Mouse (Mus musculus) bone marrow macrophage, adult 2 months (primary cell): ENCODE results near the gene Hs6st3. TPM values are rescaled to one million over a fixed set of nuclear protein-coding genes. Genes with fewer than 3 reads are reported as not detected.

Source experiments
- H3K27ac ChIP-seq: 2 replicates; pipeline ENCODE4 v1.5.1; 2012; ENCODE audit warnings: low read depth, low read length; ENCODE audit not compliant: insufficient read depth
- H3K4me1 ChIP-seq: 2 replicates; pipeline ENCODE4 v1.6.1; 2012; ENCODE audit warnings: low read length; ENCODE audit not compliant: control insufficient read depth, insufficient read depth
- H3K4me3 ChIP-seq: 2 replicates; pipeline ENCODE4 v1.5.1; 2012; ENCODE audit warnings: mild to moderate bottlenecking, low read length, moderate library complexity; ENCODE audit not compliant: insufficient read depth
- CTCF ChIP-seq: IDR thresholded peaks from 2 replicates; pipeline ENCODE4 v1.5.1; 2012; ENCODE audit warnings: low read depth, mild to moderate bottlenecking, low read length, moderate library complexity
- POLR2A ChIP-seq: IDR thresholded peaks from 2 replicates; pipeline ENCODE4 v1.6.1; 2012; ENCODE audit warnings: mild to moderate bottlenecking, low read depth, low read length, borderline replicate concordance
- polyA plus RNA-seq: library from polyadenylated mRNA; stranded (reverse); fragments of >200 nt; gene quantifications from 2 replicates; pipeline ENCODE4 v1.2.4, GENCODE M21; 2012; ENCODE audit not compliant: missing spikeins, insufficient read depth, insufficient read length

The Hs6st3 gene
- polyA plus RNA-seq, 1 experiment, result not detected

DNA sequence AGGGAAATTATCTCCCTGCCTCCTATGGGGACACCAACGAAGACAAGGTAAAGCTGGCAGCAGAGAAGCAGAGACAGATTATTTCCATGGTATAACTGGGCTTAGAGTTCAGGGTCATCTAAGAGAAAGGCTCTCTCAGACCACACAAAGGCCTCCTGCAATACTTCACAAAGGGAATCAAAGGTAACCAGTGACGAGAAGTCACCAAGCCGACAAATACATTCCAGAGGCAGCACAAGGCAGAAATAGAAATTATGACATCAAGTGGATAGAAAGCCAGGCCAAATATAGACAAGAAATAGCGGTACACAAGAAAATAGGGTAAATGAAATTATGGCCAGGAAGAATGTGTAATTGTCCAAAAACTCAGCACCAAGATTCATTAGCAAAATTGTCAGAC lies 633.9 kb downstream of the Hs6st3 start:
- Histone ChIP-seq H3K27ac (no peak overlapping the region), H3K4me1 (no peaks in the 10 kb centered on the region), H3K4me3 (no peak overlapping the region)
- TF ChIP-seq CTCF (no peak), POLR2A (no peak)

DNA sequence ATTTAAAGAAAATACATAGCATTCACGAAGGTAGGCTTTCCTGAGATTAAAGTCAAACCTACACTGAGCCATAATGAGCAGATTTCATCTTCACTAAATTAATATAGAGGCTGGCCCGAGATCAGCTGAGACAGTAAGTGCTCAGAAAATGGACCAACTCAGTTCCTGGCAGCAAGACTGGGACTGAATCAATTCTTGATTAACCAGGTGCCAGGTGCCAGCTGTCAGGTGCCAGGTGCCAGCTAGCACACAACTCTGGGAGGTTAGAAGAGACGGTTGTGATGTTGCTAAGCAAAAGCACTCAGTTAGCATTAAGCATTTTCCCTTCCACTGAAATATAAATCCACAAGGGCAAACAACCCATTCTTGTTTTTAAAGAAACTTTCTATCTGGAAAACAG lies 638.1 kb downstream of the Hs6st3 start:
- no peak overlapping the region for H3K27ac ChIP-seq
- no peak overlapping the region for H3K4me3 ChIP-seq
- no peaks in the 10 kb centered on the region for H3K4me1 ChIP-seq
- no peak for TF ChIP-seq POLR2A
- no peak for TF ChIP-seq CTCF

DNA sequence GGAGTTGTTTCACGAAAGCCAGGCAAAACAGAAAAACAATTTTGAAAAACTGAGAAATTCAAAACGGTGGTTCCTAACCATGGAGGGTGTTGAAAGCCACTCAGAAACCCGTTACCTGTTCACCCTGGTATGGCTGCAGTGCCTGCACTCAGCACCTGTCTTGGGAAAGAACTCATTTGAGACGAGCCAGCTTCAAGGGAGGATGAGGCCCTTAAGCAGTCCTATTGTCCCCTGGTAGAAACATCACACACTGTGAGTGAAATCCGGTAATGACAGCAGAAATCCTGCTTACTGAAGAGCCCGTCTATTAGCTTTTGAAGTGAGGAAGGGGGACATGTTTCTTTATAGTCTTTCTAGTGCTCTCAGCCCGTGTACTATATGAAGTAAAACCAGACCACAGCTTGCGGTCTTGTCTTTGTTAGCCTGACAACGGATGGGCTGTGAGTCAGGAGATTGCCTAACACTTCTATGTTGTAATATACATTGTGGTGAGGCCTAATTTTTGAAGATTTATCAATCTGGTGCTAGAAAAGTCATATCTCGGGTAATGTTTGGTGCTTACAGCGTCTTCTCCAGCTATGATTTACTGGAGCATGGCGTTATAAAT lies 641.9 kb downstream of the Hs6st3 start:
- Histone ChIP-seq H3K4me1 (no peaks in the 10 kb centered on the region), H3K4me3 (no peak overlapping the region), H3K27ac (no peak overlapping the region)
- no peak for TF ChIP-seq POLR2A
- no peak for TF ChIP-seq CTCF

DNA sequence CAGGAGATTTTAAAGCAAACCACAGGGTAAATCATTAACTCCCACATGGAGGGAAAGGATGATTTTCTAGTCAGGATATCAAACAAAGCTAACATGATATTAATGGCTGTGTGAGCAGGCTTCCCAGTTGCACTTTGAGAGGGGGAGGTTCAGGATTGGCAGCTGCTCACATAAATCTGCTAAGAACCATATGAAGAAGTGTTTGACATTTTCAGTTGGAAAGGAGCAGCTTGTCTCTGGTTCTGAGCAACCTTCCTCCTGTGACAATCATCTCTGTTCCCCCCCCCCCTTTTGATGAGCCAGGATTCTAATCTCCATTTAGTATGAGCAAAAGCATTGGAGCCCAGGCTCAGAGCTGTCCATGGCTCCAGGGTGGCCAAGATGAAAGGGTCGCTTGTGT lies 643.0 kb downstream of the Hs6st3 start:
- Histone ChIP-seq H3K4me3 (no peak overlapping the region), H3K27ac (no peak overlapping the region), H3K4me1 (no peaks in the 10 kb centered on the region)
- TF ChIP-seq POLR2A (no peak), CTCF (no peak)

DNA sequence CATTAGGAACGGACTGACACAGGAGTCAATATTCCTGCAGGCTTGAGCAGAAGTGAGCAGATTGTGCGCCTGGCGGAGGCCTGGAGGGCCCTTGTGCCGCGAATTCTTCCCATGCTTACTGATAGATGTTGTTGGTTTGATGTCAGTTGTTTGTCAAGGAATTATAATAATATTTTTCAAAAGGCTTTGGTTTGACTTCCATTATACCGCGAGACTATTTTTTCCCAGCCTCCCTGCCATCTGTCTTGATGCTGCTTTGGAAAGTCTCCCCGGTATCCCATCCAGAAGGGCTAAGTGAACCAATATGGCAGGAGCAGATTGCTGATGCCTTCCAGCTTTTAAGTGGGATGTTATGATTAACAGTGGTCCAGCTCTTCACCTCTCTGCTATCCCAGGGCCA lies 651.3 kb downstream of the Hs6st3 start:
- TF ChIP-seq CTCF, result no peak
- TF ChIP-seq POLR2A, result no peak
- Histone ChIP-seq H3K4me1 (no peaks in the 10 kb centered on the region), H3K4me3 (no peak overlapping the region), H3K27ac (no peak overlapping the region)

DNA sequence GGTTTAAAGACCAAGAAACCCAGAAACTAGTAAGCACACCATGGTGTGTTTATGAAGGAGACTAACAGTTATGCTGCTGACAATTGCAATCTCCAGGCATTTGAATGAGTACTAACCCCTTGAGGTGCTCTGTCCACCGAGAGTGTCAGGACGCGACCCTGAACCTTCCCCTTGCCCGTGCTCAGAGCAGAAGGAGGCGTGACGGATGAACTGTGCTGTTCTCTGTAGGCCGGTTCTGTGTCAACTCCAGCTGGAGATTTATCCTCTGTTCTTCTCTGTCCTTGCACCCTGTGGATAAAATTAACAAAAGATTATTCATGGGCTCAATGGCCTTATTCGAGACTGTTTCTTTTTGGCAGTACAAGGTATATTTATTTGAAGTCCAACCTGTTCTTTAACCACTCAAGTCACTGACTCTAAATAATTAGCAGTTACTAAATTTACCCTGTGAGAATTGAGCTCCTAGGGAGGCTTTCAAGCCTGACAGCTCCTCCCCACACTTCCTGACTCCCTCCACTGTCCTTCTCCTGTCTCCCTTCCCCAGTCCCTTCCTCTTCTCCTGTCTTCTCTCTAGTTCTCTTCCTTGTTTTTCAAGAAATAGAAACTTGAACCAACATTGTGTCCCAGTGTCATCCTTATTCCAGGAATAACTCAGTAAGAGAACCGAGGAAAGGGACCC lies 659.2 kb downstream of the Hs6st3 start:
- Histone ChIP-seq H3K4me3 (no peak overlapping the region), H3K4me1 (no peaks in the 10 kb centered on the region), H3K27ac (no peak overlapping the region)
- TF ChIP-seq CTCF (no peak), POLR2A (no peak)

DNA sequence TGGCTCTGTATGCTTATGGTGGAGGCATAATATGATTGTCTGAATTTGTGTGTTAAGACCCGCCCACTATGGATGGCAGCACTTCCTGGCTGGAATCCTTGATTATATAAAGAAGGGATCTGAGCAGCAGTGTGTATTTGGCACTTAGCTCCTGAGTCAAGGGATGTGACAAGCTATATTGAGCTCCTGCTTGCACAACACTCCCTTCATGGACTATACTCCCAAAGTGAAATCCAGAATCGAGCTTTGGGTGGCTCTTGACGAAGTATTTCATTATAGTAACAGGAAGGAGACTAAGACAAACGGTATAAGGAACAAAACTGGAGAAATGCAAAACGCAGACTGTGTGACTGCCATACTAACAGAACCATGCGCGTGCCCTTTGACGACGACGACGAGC lies 660.4 kb downstream of the Hs6st3 start:
- no peak overlapping the region for H3K27ac ChIP-seq
- no peak for TF ChIP-seq POLR2A
- no peak for TF ChIP-seq CTCF

DNA sequence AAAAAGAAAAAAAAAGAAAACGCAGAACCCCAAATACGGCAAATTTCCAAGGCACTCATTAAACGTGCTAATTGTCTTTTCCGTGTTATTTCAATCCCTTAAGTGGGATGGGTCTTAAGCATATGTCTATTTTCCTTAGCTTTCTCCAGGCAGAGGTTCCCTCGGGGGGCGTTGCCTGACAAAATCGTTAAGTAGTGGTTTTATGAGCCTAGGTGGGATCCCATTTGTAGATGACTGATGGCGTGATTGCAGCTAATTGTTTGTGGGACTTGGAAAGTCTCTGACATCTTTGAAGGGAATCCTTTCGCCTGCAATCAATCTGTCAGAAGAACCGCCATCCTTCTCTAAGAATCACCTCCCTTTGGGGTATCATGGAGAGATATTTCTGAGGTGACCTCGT lies 662.7 kb downstream of the Hs6st3 start:
- no peak overlapping the region for H3K4me3 ChIP-seq
- no peaks in the 10 kb centered on the region for H3K4me1 ChIP-seq
- no peak overlapping the region for H3K27ac ChIP-seq
- TF ChIP-seq POLR2A (no peak), CTCF (no peak)

More for the DNA sequence above, 660.4 kb downstream of the Hs6st3 start:
- H3K4me3 ChIP-seq, result no peak overlapping the region
- H3K4me1 ChIP-seq, result no peaks in the 10 kb centered on the region

DNA sequence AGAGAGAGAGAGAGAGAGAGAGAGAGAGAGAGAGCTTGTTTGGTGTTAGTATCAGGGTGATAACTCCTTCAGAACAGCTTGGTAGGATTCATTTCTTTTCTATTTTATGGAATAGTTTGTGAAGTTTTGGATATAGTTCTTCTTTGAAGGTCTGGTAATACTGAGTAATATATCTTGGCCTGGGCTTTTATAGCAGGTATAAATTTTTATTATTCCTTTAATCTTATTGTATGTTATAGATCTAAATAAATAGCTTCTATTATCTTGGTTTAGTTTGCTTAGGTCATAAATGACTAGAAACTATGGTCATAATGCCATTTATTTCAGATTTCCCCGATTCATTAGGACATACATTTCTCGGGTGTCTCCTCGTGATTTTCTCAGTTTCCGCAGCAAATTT lies 675.8 kb downstream of the Hs6st3 start:
- Histone ChIP-seq H3K4me3 (no peak overlapping the region), H3K27ac (no peak overlapping the region), H3K4me1 (no peaks in the 10 kb centered on the region)
- no peak for TF ChIP-seq CTCF
- no peak for TF ChIP-seq POLR2A

DNA sequence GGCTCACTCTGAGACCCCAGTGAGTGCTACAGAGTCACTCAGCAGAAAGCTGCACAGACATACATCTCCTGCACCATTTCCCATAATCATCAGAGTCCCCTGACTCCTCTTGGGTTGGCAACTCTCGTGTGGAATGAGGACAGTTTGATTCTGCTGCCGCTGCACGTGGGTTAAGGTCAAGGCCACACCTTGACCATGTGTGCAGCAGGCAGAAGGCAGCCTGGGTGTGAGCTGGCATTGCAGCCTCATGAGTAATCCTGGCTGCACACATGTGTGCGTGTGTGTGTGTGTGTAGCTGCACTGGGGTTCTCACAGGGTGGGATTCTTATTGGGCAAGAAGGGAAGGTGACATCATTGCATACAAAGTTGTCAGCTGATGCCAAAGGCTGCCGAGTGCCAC lies 677.5 kb downstream of the Hs6st3 start:
- H3K27ac ChIP-seq, result no peak overlapping the region
- H3K4me1 ChIP-seq, result no peaks in the 10 kb centered on the region
- TF ChIP-seq POLR2A (no peak), CTCF (no peak)
- no peak overlapping the region for H3K4me3 ChIP-seq
